Mouse (Mus musculus) heart, postnatal 36 days (tissue): ENCODE data around the gene Dnajb12. TPM values are rescaled to one million over a fixed set of nuclear protein-coding genes. Genes with fewer than 3 reads are reported as not detected.
A peak's percentile ranks its signal among the peaks of the same experiment; 100 is the strongest.

Experiments used
- DNase-seq, 2 experiments: peaks; one replicate each; pipeline ENCODE4 v3.0.0; 2021 to 2022
- intact Hi-C: fragments of 180-260 bp; cut with DNase I; formaldehyde crosslinking; loops from one replicate; pipeline ENCODE4 v1.15.1; 2025
- total RNA-seq, 2 experiments: library from RNA; stranded (reverse); gene quantifications; 2 replicates each; pipeline ENCODE4 v1.2.3; 2021

Gene Dnajb12
- 10 to 100 TPM; 39.8 to 43.5 TPM for total RNA-seq

- intact Hi-C loops = no loop called here
These were observed at the start of gene Dnajb12 for GRCm38 (mm10) chr10:59879255-59880028. Gene Dnajb12, plus strand, starts transcription at chr10:59879556.

GRCm38 (mm10) chr10:59829886-59830285 is 49.5 kb upstream of the Dnajb12 start:
- no peak for DNase-seq
- intact Hi-C loops = no loop called here

More at GRCm38 (mm10) chr10:59879255-59880028, at the start of gene Dnajb12:
- peak; percentile 91 to 97 for DNase-seq

- intact Hi-C loops = no loop called here
These were observed 47.4 kb upstream of the Dnajb12 start for GRCm38 (mm10) chr10:59831950-59832349.

GRCm38 (mm10) chr10:59835301-59836155 is 43.8 kb upstream of the Dnajb12 start:
- no peak for DNase-seq

More at GRCm38 (mm10) chr10:59831950-59832349, 47.4 kb upstream of the Dnajb12 start:
- DNase-seq = no peak

GRCm38 (mm10) chr10:59837490-59837889 is 41.9 kb upstream of the Dnajb12 start:
- intact Hi-C loops = no loop called here
- DNase-seq = no peak

More at GRCm38 (mm10) chr10:59835301-59836155, 43.8 kb upstream of the Dnajb12 start:
- intact Hi-C loops = no loop called here

GRCm38 (mm10) chr10:59841434-59841833 is 37.9 kb upstream of the Dnajb12 start:
- DNase-seq = no peak
- intact Hi-C loops = no loop called here

- intact Hi-C loops = no loop called here
- DNase-seq = no peak
These were observed 36.2 kb upstream of the Dnajb12 start for GRCm38 (mm10) chr10:59843125-59843524.

- intact Hi-C loops = no loop called here
- DNase-seq = no peak
These were observed 34.7 kb upstream of the Dnajb12 start for GRCm38 (mm10) chr10:59844686-59845085.

GRCm38 (mm10) chr10:59846416-59846815 is 32.9 kb upstream of the Dnajb12 start:
- intact Hi-C loops = no loop called here
- no peak for DNase-seq

- intact Hi-C loops = no loop called here
- DNase-seq = no peak
These were observed 31.1 kb upstream of the Dnajb12 start for GRCm38 (mm10) chr10:59848079-59848877.

- no peak for DNase-seq
- intact Hi-C loops = no loop called here
These were observed 30.4 kb upstream of the Dnajb12 start for GRCm38 (mm10) chr10:59848953-59849352.

GRCm38 (mm10) chr10:59849371-59849770 is 30.0 kb upstream of the Dnajb12 start:
- DNase-seq = no peak
- intact Hi-C loops = no loop called here

- DNase-seq = no peak
- intact Hi-C loops = no loop called here
These were observed 22.2 kb upstream of the Dnajb12 start for GRCm38 (mm10) chr10:59857157-59857556.

GRCm38 (mm10) chr10:59860684-59861083 is 18.7 kb upstream of the Dnajb12 start:
- no peak for DNase-seq

GRCm38 (mm10) chr10:59861201-59861600 is 18.2 kb upstream of the Dnajb12 start:
- intact Hi-C loops = no loop called here
- no peak for DNase-seq

More at GRCm38 (mm10) chr10:59860684-59861083, 18.7 kb upstream of the Dnajb12 start:
- intact Hi-C loops = no loop called here

GRCm38 (mm10) chr10:59862816-59863440 is 16.4 kb upstream of the Dnajb12 start:
- DNase-seq = no peak
- intact Hi-C loops = no loop called here

- no peak for DNase-seq
- intact Hi-C loops = no loop called here
These were observed 15.7 kb upstream of the Dnajb12 start for GRCm38 (mm10) chr10:59863620-59864019.

GRCm38 (mm10) chr10:59864232-59864875 is 15.0 kb upstream of the Dnajb12 start:
- intact Hi-C loops = no loop called here
- DNase-seq = no peak

GRCm38 (mm10) chr10:59864884-59865726 is 14.3 kb upstream of the Dnajb12 start:
- intact Hi-C loops = loop anchor here (1.0 to 5.0 kb wide), 7 partner anchors 48 to 698 kb away; partner anchors contain the start of genes Gm10322 and Mcu

More at GRCm38 (mm10) chr10:59864884-59865726, 14.3 kb upstream of the Dnajb12 start:
- peak; percentile 88 to 94 for DNase-seq
